Mouse (Mus musculus) lung, postnatal 36 days (tissue): Measurements from ENCODE around the gene Ankrd13a.

ENCODE experiments used
- DNase-seq: peaks from one replicate; pipeline ENCODE4 v3.0.0; 2022; ENCODE audit warnings: mixed read lengths

The Ankrd13a gene

DNA sequence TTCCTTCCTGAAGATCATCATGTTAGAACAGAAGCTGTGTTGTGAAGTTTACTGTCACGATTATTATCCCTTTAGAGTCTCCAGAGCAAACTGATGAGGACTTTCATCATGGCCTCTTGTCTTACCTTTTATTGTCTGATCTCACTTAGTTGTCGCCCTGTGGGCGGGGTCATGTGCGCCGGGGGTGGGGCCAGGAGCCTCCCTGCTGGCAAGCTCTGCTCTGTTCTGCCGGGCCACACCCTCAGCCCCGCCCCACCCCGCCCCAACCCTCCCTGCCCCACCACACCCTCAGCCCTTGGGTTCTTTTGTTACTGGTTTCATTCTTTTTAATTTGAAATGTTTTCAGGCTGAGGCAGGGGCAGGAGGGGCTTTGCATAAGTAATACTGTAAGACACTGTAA, 26.6 kb downstream of the Ankrd13a start:
- DNase-seq: no peak

DNA sequence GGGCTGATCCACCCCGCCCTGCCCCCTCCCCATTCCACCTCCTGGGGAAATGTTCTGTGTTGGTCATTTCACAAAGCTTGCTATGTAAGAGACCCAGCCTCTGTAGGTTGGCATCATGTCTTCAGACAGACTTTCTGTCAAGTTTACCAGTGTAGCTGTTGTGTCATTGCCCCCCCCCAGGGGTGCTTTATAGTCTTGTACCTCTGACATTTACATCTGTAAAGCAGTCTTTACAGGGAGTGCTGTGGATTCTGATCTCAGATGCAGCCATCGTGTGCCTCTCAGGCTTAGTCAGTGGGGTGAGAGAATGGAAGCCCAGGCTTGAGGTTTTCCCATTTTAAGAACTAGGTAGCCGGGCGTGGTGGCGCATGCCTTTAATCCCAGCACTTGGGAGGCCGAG, 27.4 kb downstream of the Ankrd13a start:
- no peak for DNase-seq

DNA sequence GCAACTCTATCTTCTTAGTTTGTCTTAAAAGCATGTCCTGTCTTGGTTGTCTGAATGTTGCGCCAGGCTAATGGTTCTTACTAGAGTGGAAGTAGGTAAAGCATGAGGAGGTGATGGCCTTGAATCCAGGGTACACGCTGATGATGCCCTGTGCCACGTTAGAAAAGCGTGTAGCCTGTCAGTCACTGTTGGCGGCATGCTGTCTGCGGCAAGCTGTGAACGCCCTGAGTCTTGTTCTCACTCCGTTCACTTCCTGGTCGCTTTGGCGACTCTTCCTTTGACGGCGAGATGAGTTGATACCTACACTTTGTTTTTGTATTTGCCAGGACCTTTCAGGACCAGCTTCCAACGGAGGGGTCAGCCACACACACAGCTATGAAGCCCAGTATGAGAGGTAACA, 28.8 kb downstream of the Ankrd13a start:
- DNase-seq: no peak

DNA sequence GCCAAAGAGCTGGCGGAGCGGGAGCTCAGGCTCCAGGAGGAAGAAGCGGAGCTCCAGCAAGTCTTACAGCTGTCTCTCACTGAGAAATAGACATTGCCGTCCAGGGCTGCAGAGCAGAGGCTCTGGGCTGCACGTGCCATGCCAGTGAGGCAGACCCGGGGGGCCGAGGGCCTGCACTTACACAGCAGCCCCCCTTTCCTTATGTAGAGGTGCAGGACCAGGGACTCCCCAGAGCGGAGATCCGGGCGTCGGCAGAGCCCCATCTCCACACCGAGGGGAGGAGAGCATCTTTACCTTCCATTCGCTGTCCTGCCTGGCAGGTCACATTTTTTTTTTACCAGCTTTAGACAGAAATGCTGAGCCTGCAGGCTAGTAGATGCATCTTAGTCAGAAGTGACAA, 29.9 kb downstream of the Ankrd13a start:
- DNase-seq: no peak

DNA sequence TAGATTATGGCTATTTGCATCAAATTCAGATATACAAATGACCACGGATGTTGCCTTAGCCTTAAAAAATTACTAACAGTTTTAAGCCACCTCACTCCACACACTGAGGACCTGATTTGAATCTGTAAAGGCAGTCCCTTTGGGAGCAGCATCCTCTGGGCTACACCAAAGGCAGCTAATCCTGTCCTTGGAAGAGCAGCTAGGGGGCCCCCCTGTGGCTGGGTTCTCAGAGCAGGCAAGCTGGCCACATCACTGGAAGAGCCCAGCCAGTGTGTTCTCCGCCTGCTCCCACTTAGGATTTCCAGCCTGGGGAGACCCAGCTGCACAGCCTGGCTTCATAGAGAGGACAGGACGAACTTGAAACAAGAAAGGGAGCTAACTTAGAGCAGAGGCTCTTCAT, 30.5 kb downstream of the Ankrd13a start:
- DNase-seq: peak; percentile 82

DNA sequence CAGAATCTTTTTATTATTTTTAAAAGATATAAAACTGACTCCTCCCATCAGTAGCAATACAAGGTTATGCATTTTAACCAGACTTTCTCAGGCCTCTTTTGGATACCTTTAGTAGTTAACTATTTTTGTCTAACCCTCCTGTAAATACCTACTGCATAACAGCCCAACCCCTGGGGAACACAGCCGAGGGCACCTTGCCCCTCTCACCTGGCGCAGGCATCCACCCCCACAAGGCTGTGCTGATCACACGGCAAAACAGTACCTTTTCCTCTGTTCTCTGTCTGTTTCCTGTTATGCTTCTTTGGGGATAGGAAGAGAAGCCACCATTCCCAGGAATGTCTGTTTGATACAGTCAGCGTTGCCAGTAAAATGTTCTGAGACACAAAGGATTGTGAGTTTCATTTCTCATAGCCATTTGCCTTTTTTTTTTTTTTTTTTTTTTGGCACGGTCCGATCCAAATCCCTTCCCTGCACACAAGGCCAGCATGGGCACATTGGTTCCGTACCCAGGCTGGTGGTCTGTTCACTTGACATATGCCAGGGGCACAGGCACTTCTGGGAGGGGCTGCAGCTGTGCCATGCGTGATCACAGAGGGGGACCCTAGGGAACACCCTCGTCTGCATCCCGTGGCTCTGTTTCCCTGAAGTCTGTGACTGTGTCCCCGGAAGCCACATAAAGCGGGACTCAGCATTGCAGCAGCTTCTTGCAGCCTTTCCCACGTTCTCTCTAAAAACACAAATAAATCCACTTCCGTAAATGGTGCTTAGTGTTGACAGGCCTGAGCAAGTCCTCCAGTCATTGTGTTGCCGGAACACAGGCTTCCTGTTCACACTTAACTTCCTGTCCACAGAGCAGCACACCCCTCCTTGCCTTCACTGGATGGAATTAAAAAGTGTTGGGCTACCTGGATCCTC, 31.2 kb downstream of the Ankrd13a start:
- peak; percentile 64 for DNase-seq

DNA sequence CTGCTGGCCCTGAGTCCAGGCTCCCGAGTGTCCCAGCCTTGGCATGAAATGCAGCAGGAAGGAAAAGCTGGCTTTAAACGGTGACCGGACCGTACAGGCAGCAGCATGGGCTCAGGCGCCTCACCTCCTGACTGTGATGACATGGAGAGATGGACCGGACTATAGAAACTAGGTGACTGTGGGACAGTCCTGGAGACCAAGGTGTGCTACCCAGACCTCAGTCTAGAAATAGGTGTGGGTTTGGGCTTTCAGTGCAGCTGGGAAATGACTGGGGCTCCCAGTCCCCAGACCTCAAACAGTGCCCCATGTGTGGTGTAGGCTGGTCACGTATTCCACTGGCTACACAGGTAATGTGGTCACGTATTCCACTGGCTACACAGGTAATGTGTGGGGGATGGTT, 32.2 kb downstream of the Ankrd13a start:
- no peak for DNase-seq

DNA sequence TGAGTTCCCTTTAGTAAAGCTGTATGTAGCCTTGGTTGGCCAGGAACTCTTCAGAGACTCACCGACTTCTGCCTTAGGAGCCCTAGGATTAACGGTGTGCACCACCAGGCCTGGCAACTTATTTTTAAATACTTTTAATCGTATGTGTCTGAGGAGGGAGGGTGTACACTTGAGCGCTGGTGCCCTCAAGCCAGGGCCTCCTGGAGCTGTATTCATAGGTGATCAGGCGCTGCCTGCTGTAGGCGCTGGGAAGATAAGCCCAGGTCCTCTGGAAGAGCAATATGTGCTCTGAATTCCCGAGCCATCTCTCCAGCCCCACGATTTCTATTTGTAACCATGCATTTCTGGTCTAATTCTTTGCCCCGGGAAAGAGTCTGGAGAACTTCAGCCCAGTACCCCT, 32.6 kb downstream of the Ankrd13a start:
- no peak for DNase-seq

DNA sequence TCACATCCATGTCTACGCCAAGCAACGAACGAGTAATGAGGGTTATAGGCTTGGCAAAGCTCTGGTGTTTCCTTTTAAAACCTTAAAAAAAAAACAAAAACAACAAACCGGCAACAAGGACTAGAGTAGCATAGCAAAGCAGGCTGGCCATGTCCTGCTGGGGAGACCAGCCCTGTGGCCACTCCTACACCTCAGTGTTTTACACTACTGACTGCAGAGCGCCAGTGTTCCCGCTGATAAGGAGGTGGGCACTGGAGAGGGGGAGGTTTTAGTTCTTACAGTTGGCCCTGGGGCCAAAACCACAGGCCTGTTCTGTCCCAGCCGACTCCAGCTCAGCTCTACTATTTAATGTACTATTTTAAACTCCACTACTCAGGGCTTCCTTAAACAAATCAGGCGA, 33.0 kb downstream of the Ankrd13a start:
- DNase-seq: no peak

DNA sequence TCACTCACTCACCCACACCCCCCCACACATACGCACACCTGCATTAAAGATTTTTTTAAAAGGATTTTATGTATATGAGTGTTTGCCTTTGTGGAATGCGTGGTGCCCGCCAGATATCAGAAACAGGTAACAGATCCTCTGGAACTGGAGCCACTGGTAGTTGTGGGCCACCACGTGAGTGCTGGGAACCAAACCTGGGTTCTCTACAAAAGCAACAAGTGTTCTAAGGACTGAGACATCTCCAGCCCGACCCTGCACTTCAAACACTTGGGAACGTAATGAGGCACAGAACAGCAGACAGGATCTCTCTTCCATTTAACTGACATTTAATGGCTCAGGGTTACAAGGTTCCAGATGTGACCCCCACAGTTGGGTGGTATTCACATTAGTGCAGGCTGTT, 33.4 kb downstream of the Ankrd13a start:
- DNase-seq: no peak

DNA sequence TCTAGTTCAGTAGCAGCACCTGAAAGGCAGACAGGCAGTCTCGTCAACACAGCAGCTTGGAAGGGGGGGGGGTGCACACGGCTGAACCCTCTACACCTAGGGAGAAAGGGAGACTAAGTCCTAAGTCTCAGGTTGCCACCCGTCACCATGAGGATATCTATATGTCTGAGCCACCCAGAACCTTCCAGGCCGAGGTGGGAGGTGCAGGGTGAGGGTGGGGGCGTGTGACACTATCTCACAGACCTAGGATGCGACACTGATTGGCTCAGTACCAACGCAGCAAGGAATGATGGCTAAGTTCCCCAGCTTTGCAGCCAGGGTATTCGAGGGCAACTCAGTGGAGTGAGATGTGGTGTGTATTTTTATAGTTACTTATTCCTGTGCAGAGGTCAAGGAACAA, 33.9 kb downstream of the Ankrd13a start:
- no peak for DNase-seq

DNA sequence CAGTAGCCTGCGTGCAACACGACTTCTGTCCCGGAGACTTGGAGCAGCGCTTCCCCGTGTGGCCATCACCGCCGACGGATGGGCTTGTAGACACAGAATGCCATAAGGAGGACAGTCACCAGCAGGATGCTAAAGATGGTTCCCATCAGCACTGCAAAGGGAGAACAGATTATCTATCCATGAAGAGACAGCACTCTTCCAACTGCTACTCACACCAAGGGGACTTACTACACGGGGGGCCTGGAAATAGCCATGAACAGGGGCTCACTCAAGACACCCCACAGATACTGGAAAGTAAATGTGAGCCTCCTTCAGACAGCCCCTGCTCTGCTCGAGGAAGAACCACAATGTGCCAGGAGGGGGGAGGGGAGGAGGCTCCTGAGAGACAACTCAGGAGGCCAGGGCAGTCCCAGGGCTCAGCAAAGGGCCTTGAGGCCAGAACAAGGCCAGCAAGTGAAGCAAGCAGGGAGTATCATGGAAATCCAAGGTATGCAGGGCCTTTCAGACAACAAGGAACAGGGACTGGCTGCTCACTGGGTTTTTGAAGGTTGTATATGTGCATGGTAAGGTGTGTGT, 34.8 kb downstream of the Ankrd13a start:
- DNase-seq: no peak

DNA sequence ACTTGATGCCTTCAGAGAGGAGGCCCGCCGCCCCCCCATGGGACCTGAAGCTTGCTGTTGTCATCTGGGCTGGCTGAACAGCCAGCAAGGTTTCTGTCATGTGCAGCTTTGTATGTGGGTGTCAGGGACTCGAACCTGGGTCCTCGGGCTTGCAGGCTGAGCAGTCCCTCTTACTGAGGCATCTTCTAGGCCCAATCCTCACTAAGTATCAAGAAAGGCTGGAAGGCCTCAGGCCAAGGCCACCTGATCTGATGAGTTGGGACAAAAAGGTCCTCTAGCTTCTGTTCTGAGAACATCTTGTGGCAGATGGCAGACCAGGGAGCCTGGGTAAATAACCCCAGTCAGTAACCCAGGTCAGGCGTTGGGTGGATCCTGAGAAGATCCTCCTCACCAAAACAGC, 35.3 kb downstream of the Ankrd13a start:
- DNase-seq: no peak

DNA sequence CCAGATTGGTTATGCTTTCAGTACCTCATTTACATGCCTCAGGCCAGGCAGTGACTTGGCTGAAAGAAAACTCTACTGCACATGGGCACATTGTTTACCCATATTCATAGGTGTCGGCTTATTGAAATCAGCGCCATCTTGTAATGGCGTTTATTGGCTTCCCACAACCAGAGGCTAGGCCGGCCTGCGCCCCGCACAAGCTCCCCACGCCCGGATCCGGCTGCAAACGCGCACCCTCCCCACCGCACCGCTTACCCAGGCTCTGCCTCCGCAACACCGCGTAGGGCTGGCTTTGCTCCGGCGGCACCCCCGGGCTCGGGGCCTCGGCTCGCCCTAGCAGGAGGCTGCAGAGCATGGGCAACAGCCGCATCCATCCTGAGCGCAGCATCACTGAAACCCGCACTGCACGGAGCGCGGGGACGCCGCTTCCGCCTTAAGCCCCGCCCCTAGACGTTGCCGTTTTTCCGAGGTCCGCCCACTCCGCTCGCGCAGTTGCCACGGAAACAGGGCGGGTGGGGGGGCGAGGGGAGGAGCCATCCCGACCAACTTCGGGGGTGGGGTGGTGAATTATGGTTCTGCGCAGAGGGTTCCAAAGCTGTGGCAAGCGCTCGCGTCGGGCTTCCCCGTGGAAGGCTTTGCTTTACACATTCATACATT, 39.2 kb downstream of the Ankrd13a start:
- peak; percentile 86 for DNase-seq

DNA sequence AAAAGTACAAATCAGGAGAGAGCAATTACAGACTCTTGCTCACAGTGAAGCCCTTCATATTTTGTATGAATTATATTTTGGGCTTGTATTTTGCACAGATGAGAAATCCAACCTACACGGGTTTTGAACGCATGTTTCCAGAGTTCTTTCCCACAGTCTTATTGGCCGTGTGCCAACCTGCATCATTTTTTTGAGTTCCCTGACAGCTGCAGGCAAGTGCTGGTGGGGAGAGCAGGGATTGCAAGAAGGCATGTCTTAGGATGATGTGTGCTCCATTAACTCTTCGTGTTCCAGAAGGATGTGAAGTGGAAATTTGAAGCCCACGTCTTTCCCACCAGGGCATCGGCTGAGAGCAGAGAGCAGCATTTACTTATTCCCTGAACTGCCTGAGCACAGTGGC, 42.1 kb downstream of the Ankrd13a start:
- no peak for DNase-seq

DNA sequence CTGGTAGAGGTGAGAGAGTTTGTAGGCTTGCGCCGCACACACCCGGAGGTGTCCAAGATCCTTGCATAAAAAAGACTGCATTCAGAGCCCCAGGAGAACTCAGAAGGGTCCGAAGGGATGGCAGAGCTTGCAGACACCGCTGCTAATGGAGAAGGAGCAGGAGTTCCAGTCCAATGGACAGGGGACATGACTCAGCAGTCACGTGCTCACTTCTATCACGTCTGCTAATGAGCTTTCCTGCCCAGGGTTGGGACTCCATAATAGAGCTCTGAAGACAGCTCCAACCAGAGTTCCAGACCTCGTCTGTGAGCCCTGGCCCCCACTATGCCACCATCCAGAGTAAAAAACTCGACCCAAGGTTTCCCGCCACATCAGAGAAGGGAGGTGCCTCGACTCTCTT, 43.6 kb downstream of the Ankrd13a start:
- no peak for DNase-seq

DNA sequence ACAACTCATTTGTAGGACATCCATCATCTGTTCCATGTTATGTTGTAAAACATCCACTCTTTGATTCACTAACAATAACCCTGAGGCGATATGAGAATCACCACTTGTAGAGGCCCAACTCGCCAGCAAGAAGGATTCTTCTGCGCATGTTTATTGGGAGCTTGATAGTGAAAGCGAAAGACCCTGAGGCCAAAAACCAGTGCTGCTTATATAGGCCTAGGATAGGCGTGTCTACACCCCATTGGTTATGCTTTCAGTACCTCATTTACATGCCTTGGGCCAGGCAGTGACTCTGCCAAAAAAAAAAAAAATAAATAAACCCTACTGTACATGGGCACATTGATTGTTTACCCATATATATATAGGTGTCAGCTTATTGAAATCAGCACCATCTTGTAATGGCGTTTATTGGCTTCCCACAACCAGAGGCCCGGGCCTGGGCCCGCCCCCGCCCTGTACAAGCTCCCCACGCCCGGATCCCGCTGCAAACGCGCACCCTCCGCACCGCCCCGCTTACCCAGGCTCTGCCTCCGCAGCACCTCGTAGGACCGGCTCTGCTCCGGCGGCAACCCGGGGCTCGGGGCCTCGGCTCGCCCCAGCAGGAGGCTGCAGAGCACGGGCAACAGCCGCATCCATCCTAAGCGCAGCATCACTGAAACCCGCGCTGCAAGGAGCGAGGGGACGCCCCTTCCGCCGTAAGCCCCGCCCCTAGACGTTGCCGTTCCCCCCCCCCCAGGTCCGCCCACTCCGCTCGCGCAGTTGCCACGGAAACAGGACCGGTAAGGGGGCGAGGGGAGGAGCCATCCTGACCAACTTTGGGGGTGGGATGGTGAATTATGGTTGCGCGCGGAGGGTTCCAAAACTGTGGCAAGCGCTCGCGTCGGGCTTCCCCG, 48.6 kb downstream of the Ankrd13a start, which contains the start of gene 1500011B03Rik:
Gene 1500011B03Rik (minus strand): TSS at position 673 of the 893 bp plus-strand sequence.
- peak; percentile 73 for DNase-seq

DNA sequence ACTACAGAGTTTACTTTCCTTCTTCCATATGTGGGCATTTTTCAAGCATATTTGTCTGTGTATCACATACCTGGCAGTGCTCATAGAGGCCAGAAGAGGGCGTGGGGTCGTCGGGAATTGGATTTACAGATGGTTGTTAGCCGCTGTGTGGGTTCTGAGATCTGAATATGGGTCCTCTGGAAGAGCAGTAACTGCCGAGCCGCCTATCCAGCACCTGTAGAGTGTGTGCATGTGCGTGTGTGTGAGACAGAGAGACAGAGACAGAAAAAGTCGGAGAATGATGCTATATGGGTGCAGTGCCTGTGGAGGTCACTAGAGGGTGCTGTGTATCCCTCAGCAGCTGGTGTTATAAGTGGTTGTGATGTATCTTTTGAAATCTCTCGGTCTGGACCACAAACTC, 49.7 kb downstream of the Ankrd13a start:
- peak; percentile 72 for DNase-seq

DNA sequence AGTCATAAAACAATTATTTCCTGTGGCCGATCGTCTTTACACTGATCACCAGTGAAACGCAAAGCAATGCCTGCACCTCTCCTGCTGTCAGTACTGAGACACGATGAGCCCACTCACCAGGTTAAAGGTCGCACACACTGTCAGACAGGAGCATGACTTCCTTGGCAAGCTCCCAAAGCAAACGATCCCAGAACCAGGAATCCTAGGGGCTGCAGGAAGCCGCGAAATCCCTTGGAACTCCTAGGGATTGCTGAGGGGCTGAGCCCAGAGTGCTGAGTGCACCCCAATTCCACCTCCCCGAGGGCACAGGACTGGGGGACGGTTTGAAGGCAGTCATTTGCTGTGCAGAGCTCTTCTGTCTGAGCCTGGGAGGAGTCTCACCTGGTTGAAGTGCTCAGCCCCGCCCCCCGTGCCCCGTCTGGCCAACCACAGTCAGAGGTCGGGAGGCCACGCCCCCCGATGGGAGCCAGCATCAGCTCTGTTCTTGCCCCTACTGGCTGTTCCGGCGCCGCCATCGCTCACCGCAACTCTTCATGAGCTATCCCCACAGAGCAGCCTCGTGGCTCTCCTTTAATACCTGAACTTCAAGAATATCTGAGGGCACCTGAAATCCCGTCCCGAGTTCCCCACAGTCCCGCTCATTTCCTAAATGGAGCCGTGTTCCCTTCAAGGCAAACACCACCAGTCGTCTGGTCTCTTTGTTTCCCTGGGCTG, 51.7 kb downstream of the Ankrd13a start:
- DNase-seq: peak; percentile 86

DNA sequence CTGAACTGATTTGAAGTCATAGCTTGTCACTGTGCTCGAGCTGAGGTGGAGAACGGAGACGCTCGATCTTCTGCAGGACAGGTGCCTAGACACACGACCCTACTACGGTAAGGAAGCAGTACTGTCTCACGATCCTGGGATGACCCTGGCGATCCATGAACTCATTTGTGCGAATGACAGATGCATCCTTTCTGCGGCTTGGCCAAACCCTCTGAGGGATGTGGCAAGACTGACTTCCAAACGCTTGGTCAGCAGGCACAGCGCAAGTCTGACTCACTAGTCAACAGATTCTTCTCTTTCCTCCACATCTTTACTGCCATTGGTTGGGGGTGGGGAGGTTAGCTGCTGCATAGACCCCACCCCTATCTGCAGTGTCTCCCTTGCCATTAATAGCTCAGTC, 53.0 kb downstream of the Ankrd13a start:
- no peak for DNase-seq

DNA sequence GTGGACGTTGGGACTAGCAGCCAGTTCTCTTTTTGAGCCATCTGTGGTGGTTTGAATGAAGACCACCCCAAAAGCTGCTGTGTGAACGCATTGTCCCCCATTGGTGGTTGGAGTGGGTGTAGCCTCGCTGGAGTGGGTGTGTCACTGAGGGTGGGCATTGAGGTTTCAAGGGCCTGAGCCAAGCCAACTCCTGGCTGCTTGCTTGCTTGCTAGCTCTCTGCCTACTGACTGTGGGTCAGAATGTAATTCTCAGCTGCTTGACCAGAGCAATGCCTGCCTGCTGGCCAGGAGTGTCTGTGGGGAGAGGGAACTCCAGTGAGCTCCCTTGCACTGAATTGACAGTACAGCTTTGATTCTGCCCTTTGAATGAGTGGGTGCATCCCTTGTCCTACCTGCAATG, 55.3 kb downstream of the Ankrd13a start:
- DNase-seq: no peak

DNA sequence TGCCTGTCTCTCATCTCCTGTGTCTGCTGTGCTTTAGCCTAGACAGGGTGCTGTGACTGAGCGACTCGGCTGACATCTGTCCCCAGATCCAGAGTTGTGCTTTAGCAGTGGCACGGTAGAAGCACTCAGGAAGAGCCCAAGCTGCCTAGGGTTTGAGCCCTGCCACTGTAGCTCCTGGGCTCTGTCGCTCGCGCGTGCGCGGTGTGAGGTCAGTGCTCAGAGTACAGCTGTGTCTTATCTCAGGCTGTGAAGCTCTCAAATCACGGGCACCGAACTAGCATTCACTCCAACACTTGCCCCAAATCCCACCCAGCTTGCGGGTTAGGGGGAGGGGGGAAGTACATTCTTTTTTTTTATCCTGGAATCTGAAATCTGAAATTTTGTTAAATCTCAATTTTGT, 62.4 kb downstream of the Ankrd13a start:
- no peak for DNase-seq
